Mouse (Mus musculus): ENCODE measurements at regions not wholly inside any gene's neighbourhood (a gene's known extent, or its start where the extent isn't known, plus 50 kb on each side); places are given as distances from the start of the nearest gene placed in this dataset.

GRCm38 (mm10) chr15:67732988-67733387 lies 1232.3 kb upstream of the Lrrc6 start:
- WGBS = 40% methylated on average over 1 of the region's 1 CpGs
- H3K4me3 ChIP-seq (replicated peaks) = no peak overlapping the region

GRCm38 (mm10) chr15:67729492-67729891 lies 1228.8 kb upstream of the Lrrc6 start:
- H3K9ac ChIP-seq (replicated peaks) = no peak overlapping the region
- no peaks in the 10 kb centered on the region for H3K27me3 ChIP-seq
- WGBS = 55% methylated on average over 8 of the region's 8 CpGs
- H3K36me3 ChIP-seq = no peaks in the 10 kb centered on the region
- H3K27ac ChIP-seq = no peak overlapping the region
- no peaks in the 10 kb centered on the region for H3K9me3 ChIP-seq
- H3K4me2 ChIP-seq = no peak overlapping the region
- ATAC-seq (ENCODE audit: insufficient number of reproducible peaks, insufficient read depth, low FRiP score, low TSS enrichment, low read depth) = no peak
- no peaks in the 10 kb centered on the region for H3K4me1 ChIP-seq (replicated peaks)
- H3K4me3 ChIP-seq (replicated peaks) = no peak overlapping the region

More at GRCm38 (mm10) chr15:67732988-67733387, 1232.3 kb upstream of the Lrrc6 start:
- Histone ChIP-seq H3K27me3 (no peaks in the 10 kb centered on the region), H3K9ac (replicated peaks) (no peak overlapping the region), H3K27ac (no peak overlapping the region), H3K36me3 (no peaks in the 10 kb centered on the region), H3K9me3 (no peaks in the 10 kb centered on the region), H3K4me1 (replicated peaks) (no peaks in the 10 kb centered on the region), H3K4me2 (no peak overlapping the region)
- ATAC-seq (ENCODE audit: insufficient number of reproducible peaks, insufficient read depth, low FRiP score, low TSS enrichment, low read depth) = no peak

GRCm38 (mm10) chr15:67725239-67725638 lies 1224.5 kb upstream of the Lrrc6 start:
- no peak for ATAC-seq (ENCODE audit: insufficient number of reproducible peaks, insufficient read depth, low FRiP score, low TSS enrichment, low read depth)
- no peak overlapping the region for H3K27ac ChIP-seq
- no peaks in the 10 kb centered on the region for H3K4me1 ChIP-seq (replicated peaks)
- H3K4me2 ChIP-seq = no peak overlapping the region
- no peak overlapping the region for H3K9ac ChIP-seq (replicated peaks)
- no peak overlapping the region for H3K4me3 ChIP-seq (replicated peaks)
- WGBS = 67% methylated on average over 5 of the region's 5 CpGs
- H3K27me3 ChIP-seq = no peaks in the 10 kb centered on the region
- no peaks in the 10 kb centered on the region for H3K36me3 ChIP-seq
- H3K9me3 ChIP-seq = no peaks in the 10 kb centered on the region

- WGBS = 64% methylated on average over 3 of the region's 3 CpGs
Measured at GRCm38 (mm10) chr15:67714203-67714602, 1213.5 kb upstream of the Lrrc6 start.

GRCm38 (mm10) chr15:67686140-67686539 lies 1185.4 kb upstream of the Lrrc6 start:
- H3K4me1 ChIP-seq (replicated peaks) = no peaks in the 10 kb centered on the region
- H3K9ac ChIP-seq (replicated peaks) = no peak overlapping the region
- no peaks in the 10 kb centered on the region for H3K36me3 ChIP-seq
- 74% methylated on average over 1 of the region's 1 CpGs for WGBS
- H3K4me3 ChIP-seq (replicated peaks) = no peak overlapping the region
- H3K4me2 ChIP-seq = no peak overlapping the region
- no peak overlapping the region for H3K27ac ChIP-seq
- H3K9me3 ChIP-seq = no peaks in the 10 kb centered on the region
- no peaks in the 10 kb centered on the region for H3K27me3 ChIP-seq
- ATAC-seq (ENCODE audit: insufficient number of reproducible peaks, insufficient read depth, low FRiP score, low TSS enrichment, low read depth) = no peak

More at GRCm38 (mm10) chr15:67714203-67714602, 1213.5 kb upstream of the Lrrc6 start:
- Histone ChIP-seq H3K36me3 (no peaks in the 10 kb centered on the region), H3K4me3 (replicated peaks) (no peak overlapping the region), H3K9me3 (no peaks in the 10 kb centered on the region), H3K4me2 (no peak overlapping the region), H3K27me3 (no peaks in the 10 kb centered on the region), H3K4me1 (replicated peaks) (no peaks in the 10 kb centered on the region), H3K27ac (no peak overlapping the region), H3K9ac (replicated peaks) (no peak overlapping the region)
- no peak for ATAC-seq (ENCODE audit: insufficient number of reproducible peaks, insufficient read depth, low FRiP score, low TSS enrichment, low read depth)

GRCm38 (mm10) chr15:67673276-67673675 lies 1172.6 kb upstream of the Lrrc6 start:
- no peak for ATAC-seq (ENCODE audit: insufficient number of reproducible peaks, insufficient read depth, low FRiP score, low TSS enrichment, low read depth)
- Histone ChIP-seq H3K27ac (no peak overlapping the region), H3K27me3 (no peaks in the 10 kb centered on the region), H3K9ac (replicated peaks) (no peak overlapping the region), H3K4me3 (replicated peaks) (no peak overlapping the region), H3K4me1 (replicated peaks) (no peaks in the 10 kb centered on the region), H3K36me3 (no peaks in the 10 kb centered on the region), H3K4me2 (no peak overlapping the region), H3K9me3 (no peaks in the 10 kb centered on the region)
- 96% methylated on average over 2 of the region's 2 CpGs for WGBS

- Histone ChIP-seq H3K9ac (replicated peaks) (no peak overlapping the region), H3K4me3 (replicated peaks) (no peak overlapping the region), H3K27me3 (no peaks in the 10 kb centered on the region), H3K4me1 (replicated peaks) (no peaks in the 10 kb centered on the region), H3K27ac (no peak overlapping the region), H3K4me2 (no peak overlapping the region), H3K36me3 (no peaks in the 10 kb centered on the region), H3K9me3 (no peaks in the 10 kb centered on the region)
- WGBS = 59% methylated on average over 1 of the region's 1 CpGs
- no peak for ATAC-seq (ENCODE audit: insufficient number of reproducible peaks, insufficient read depth, low FRiP score, low TSS enrichment, low read depth)
Measured at GRCm38 (mm10) chr15:67636155-67636554, 1135.4 kb upstream of the Lrrc6 start.

- no peak for ATAC-seq (ENCODE audit: insufficient number of reproducible peaks, insufficient read depth, low FRiP score, low TSS enrichment, low read depth)
- H3K27me3 ChIP-seq = no peaks in the 10 kb centered on the region
- no peak overlapping the region for H3K4me2 ChIP-seq
- H3K9ac ChIP-seq (replicated peaks) = no peak overlapping the region
- H3K27ac ChIP-seq = no peak overlapping the region
- H3K4me3 ChIP-seq (replicated peaks) = no peak overlapping the region
- H3K4me1 ChIP-seq (replicated peaks) = no peaks in the 10 kb centered on the region
- H3K9me3 ChIP-seq = peaks cover 2% of the 10 kb centered on the region
- WGBS = 79% methylated on average over 3 of the region's 3 CpGs
- no peaks in the 10 kb centered on the region for H3K36me3 ChIP-seq
Measured at GRCm38 (mm10) chr15:67626704-67627287, 1126.1 kb upstream of the Lrrc6 start.

- no peaks in the 10 kb centered on the region for H3K9me3 ChIP-seq
- H3K27ac ChIP-seq = no peak overlapping the region
- no peaks in the 10 kb centered on the region for H3K27me3 ChIP-seq
- WGBS = 76% methylated on average over 3 of the region's 3 CpGs
- no peak overlapping the region for H3K9ac ChIP-seq (replicated peaks)
- no peak overlapping the region for H3K4me2 ChIP-seq
- H3K4me1 ChIP-seq (replicated peaks) = no peaks in the 10 kb centered on the region
- no peak for ATAC-seq (ENCODE audit: insufficient number of reproducible peaks, insufficient read depth, low FRiP score, low TSS enrichment, low read depth)
- no peaks in the 10 kb centered on the region for H3K36me3 ChIP-seq
- no peak overlapping the region for H3K4me3 ChIP-seq (replicated peaks)
Measured at GRCm38 (mm10) chr15:67611896-67612295, 1111.2 kb upstream of the Lrrc6 start.

- Histone ChIP-seq H3K9me3 (no peaks in the 10 kb centered on the region), H3K4me2 (no peak overlapping the region), H3K27ac (no peak overlapping the region), H3K4me3 (replicated peaks) (no peak overlapping the region), H3K36me3 (no peaks in the 10 kb centered on the region), H3K4me1 (replicated peaks) (no peaks in the 10 kb centered on the region), H3K9ac (replicated peaks) (no peak overlapping the region), H3K27me3 (no peaks in the 10 kb centered on the region)
- no peak for ATAC-seq (ENCODE audit: insufficient number of reproducible peaks, insufficient read depth, low FRiP score, low TSS enrichment, low read depth)
- 57% methylated on average over 4 of the region's 4 CpGs for WGBS
Measured at GRCm38 (mm10) chr15:67598426-67598825, 1097.7 kb upstream of the Lrrc6 start.

- Histone ChIP-seq H3K4me2 (no peak overlapping the region), H3K9ac (replicated peaks) (no peak overlapping the region), H3K9me3 (no peaks in the 10 kb centered on the region), H3K27ac (no peak overlapping the region), H3K4me1 (replicated peaks) (no peaks in the 10 kb centered on the region), H3K27me3 (no peaks in the 10 kb centered on the region), H3K4me3 (replicated peaks) (no peak overlapping the region), H3K36me3 (no peaks in the 10 kb centered on the region)
- 53% methylated on average over 1 of the region's 1 CpGs for WGBS
- ATAC-seq (ENCODE audit: insufficient number of reproducible peaks, insufficient read depth, low FRiP score, low TSS enrichment, low read depth) = no peak
Measured at GRCm38 (mm10) chr15:67576581-67576980, 1075.9 kb upstream of the Lrrc6 start.

GRCm38 (mm10) chr15:67571614-67572013 lies 1070.9 kb upstream of the Lrrc6 start:
- 69% methylated on average over 1 of the region's 1 CpGs for WGBS
- no peaks in the 10 kb centered on the region for H3K27me3 ChIP-seq
- H3K9ac ChIP-seq (replicated peaks) = no peak overlapping the region
- H3K27ac ChIP-seq = no peak overlapping the region
- ATAC-seq (ENCODE audit: insufficient number of reproducible peaks, insufficient read depth, low FRiP score, low TSS enrichment, low read depth) = no peak
- H3K36me3 ChIP-seq = no peaks in the 10 kb centered on the region
- no peak overlapping the region for H3K4me3 ChIP-seq (replicated peaks)
- no peaks in the 10 kb centered on the region for H3K4me1 ChIP-seq (replicated peaks)
- no peak overlapping the region for H3K4me2 ChIP-seq
- no peaks in the 10 kb centered on the region for H3K9me3 ChIP-seq
